Mouse (Mus musculus) frontal cortex, postnatal 14 days (tissue): ENCODE measurements around the gene Nfib.

Source experiments
- DNase-seq, 2 experiments: peaks; one replicate each; pipeline ENCODE4 v3.0.0; 2022; ENCODE audit warnings: low spot score in 2 of 2

The Nfib gene

GRCm38 (mm10) chr4:82540466-82540990 is 165.0 kb downstream of the Nfib start:
- no peak for DNase-seq

GRCm38 (mm10) chr4:82540048-82540410 is 165.5 kb downstream of the Nfib start:
- no peak for DNase-seq

GRCm38 (mm10) chr4:82539406-82540047 is 166.0 kb downstream of the Nfib start:
- DNase-seq = no peak

- no peak for DNase-seq
Observed at GRCm38 (mm10) chr4:82538815-82539214, 166.7 kb downstream of the Nfib start.

GRCm38 (mm10) chr4:82538069-82538811 is 167.3 kb downstream of the Nfib start:
- no peak for DNase-seq

GRCm38 (mm10) chr4:82537279-82537967 is 168.1 kb downstream of the Nfib start:
- no peak for DNase-seq

GRCm38 (mm10) chr4:82536435-82537278 is 168.9 kb downstream of the Nfib start:
- DNase-seq = no peak

- no peak for DNase-seq
Observed at GRCm38 (mm10) chr4:82535606-82536434, 169.7 kb downstream of the Nfib start.

GRCm38 (mm10) chr4:82533231-82533630 is 172.3 kb downstream of the Nfib start:
- DNase-seq = no peak

GRCm38 (mm10) chr4:82532443-82533191 is 172.9 kb downstream of the Nfib start:
- no peak for DNase-seq

GRCm38 (mm10) chr4:82531977-82532376 is 173.6 kb downstream of the Nfib start:
- DNase-seq = no peak

GRCm38 (mm10) chr4:82530875-82531353 is 174.6 kb downstream of the Nfib start:
- DNase-seq = no peak

- no peak for DNase-seq
Observed at GRCm38 (mm10) chr4:82528978-82529377, 176.6 kb downstream of the Nfib start.

- DNase-seq = no peak
Observed at GRCm38 (mm10) chr4:82519935-82520334, 185.6 kb downstream of the Nfib start.

GRCm38 (mm10) chr4:82518132-82518531 is 187.4 kb downstream of the Nfib start:
- no peak for DNase-seq

- no peak for DNase-seq
Observed at GRCm38 (mm10) chr4:82517311-82517710, 188.2 kb downstream of the Nfib start.

GRCm38 (mm10) chr4:82516211-82516795 is 189.2 kb downstream of the Nfib start:
- DNase-seq = no peak

GRCm38 (mm10) chr4:82514921-82515320 is 190.6 kb downstream of the Nfib start:
- DNase-seq = no peak

GRCm38 (mm10) chr4:82514373-82514772 is 191.2 kb downstream of the Nfib start:
- DNase-seq = no peak

- DNase-seq = no peak
Observed at GRCm38 (mm10) chr4:82513426-82513750, 192.2 kb downstream of the Nfib start.
